Mouse (Mus musculus) hindbrain, embryonic 12.5 days (tissue): ENCODE measurements around the gene Ctsh. TPM values are rescaled to one million over a fixed set of nuclear protein-coding genes. Genes with fewer than 3 reads are reported as not detected.
"Not testable (repeated sequence)": the region's sequence is repeated elsewhere in the genome, so short reads cannot be mapped to it uniquely, and the experiment has no call there.

ENCODE experiments used
- ATAC-seq: fragments of 200-750 bp; cut with Nextera tagmentation; 2 replicates; pipeline ENCODE4 v1.8.0; 2017; ENCODE audit warnings: moderate TSS enrichment; ENCODE audit not compliant: low FRiP score
- H3K27ac ChIP-seq: fragments of 300-500 bp; sonication (generic); 2 replicates; pipeline ENCODE4 v1.5.1; 2016; ENCODE audit warnings: mild to moderate bottlenecking
- H3K27me3 ChIP-seq: fragments of 300-500 bp; sonication (generic); 2 replicates; pipeline ENCODE4 v1.6.1; 2016; ENCODE audit warnings: mild to moderate bottlenecking
- H3K36me3 ChIP-seq: fragments of 300-500 bp; sonication (generic); 2 replicates; pipeline ENCODE4 v1.6.1; 2016; ENCODE audit warnings: mild to moderate bottlenecking
- H3K4me1 ChIP-seq: fragments of 300-500 bp; sonication (generic); 2 replicates; pipeline ENCODE4 v1.6.1; 2016
- H3K4me2 ChIP-seq: fragments of 300-500 bp; sonication (generic); replicated peaks from 2 replicates; pipeline ENCODE4 v1.6.1; 2016; ENCODE audit warnings: mild to moderate bottlenecking
- H3K4me3 ChIP-seq: fragments of 300-500 bp; sonication (generic); 2 replicates; pipeline ENCODE4 v1.5.1; 2016; ENCODE audit warnings: mild to moderate bottlenecking
- H3K9ac ChIP-seq: fragments of 300-500 bp; sonication (generic); 2 replicates; pipeline ENCODE4 v1.6.1; 2016; ENCODE audit warnings: mild to moderate bottlenecking, moderate library complexity
- H3K9me3 ChIP-seq: fragments of 300-500 bp; sonication (generic); replicated peaks from 2 replicates; pipeline ENCODE4 v1.6.1; 2016; ENCODE audit warnings: mild to moderate bottlenecking
- WGBS: fragments of 180-500 bp; shearing (Covaris S2); methylation state at CpG from one replicate; pipeline ENCODE4 v1.1.7; 2016; 5-methylcytosine and 5-hydroxymethylcytosine counted together
- polyA plus RNA-seq: library from polyadenylated mRNA; unstranded; fragments of >200 nt; fragmentation: Nextera tagmentation; extraction: Ambion mirVana; gene quantifications from 2 replicates; pipeline ENCODE4 v1.2.1, GENCODE M21; 2016

Gene Ctsh
- polyA plus RNA-seq, 1 experiment from 2014 or later: 12.6 TPM

DNA sequence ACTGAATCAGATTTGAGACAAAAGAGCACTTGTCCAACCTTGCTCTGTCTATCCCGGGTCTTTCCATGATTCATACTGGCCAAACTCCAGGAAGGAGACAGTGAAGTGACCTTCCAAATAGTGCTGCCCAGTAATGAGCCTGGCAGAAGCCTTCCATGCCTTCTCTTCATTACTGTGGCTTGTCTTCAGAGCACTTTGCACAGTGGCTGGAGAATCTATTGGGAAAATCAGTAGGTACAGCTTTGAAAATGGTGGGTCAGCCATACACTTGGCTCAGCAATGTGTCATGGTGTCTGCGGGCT, 6.6 kb downstream of the Ctsh start:
- H3K27me3 ChIP-seq: peaks cover 3% of the 10 kb centered on the region
- no peaks in the 10 kb centered on the region for H3K9me3 ChIP-seq
- no peak overlapping the region for H3K27ac ChIP-seq
- no peak overlapping the region for H3K9ac ChIP-seq
- 84% methylated on average over 2 of the region's 2 CpGs for WGBS
- no peak overlapping the region for H3K4me3 ChIP-seq
- H3K4me2 ChIP-seq: no peak overlapping the region
- no peak for ATAC-seq
- H3K36me3 ChIP-seq: no peaks in the 10 kb centered on the region
- no peaks in the 10 kb centered on the region for H3K4me1 ChIP-seq

DNA sequence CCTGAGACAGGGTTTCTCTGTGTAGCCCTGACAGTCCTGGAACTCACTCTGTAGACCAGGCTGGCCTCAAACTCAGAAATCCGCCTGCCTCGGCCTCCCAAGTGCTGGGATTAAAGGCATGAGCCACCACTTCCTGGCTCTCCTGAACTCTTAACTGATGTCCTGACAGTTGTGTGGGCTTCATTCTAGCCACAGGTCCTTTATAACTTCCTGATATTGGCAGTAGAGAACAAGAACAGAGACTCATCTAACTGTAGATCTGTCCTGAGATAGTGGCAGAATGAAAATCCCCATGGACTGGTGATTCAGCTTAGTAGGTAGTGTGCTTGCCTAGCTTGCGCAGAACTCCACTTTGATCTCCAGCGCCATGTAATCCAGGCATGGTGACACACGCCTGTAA, 7.0 kb downstream of the Ctsh start:
- H3K27ac ChIP-seq, H3K36me3 ChIP-seq, H3K4me1 ChIP-seq, H3K4me2 ChIP-seq, H3K9me3 ChIP-seq, H3K4me3 ChIP-seq, H3K27me3 ChIP-seq, H3K9ac ChIP-seq, ATAC-seq: not testable (repeated sequence)
- 88% methylated on average over 5 of the region's 5 CpGs for WGBS

- H3K27me3 ChIP-seq: no peaks in the 10 kb centered on the region
- H3K4me2 ChIP-seq: no peak overlapping the region
- no peaks in the 10 kb centered on the region for H3K9me3 ChIP-seq
- no peaks in the 10 kb centered on the region for H3K4me1 ChIP-seq
- H3K4me3 ChIP-seq: no peak overlapping the region
- ATAC-seq: no peak
- no peaks in the 10 kb centered on the region for H3K36me3 ChIP-seq
- no peak overlapping the region for H3K9ac ChIP-seq
- no peak overlapping the region for H3K27ac ChIP-seq
- WGBS: 85% methylated on average over 2 of the region's 2 CpGs
These were observed 13.4 kb downstream of the Ctsh start for GRCm38 (mm10) chr9:90067341-90067740.

DNA sequence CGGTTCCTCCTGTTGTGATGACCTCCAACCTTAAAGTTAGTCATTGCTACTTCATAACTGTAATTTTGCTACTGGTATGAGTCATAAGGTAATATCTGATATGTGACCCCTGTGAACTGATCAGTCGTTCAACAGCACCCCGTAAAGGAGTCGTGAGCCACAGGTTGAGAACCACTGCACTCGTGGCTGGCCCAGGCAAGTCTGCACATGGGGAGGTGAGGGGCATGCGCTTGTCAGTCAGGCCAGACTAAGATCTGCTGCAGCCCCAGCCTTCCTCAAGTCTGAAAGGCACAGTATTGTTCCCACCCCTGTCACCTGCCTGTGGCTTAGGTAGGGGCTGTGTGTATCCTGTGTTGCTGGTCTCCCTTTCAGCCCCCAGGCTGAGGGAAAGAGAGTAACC, 14.8 kb downstream of the Ctsh start:
- Histone ChIP-seq H3K9me3 (no peaks in the 10 kb centered on the region), H3K4me2 (no peak overlapping the region), H3K27me3 (no peaks in the 10 kb centered on the region), H3K36me3 (no peaks in the 10 kb centered on the region), H3K27ac (no peak overlapping the region), H3K4me3 (no peak overlapping the region), H3K4me1 (no peaks in the 10 kb centered on the region), H3K9ac (no peak overlapping the region)
- no peak for ATAC-seq
- WGBS: 80% methylated on average over 6 of the region's 6 CpGs

GRCm38 (mm10) chr9:90069485-90069884, 15.5 kb downstream of the Ctsh start:
- no peak for ATAC-seq
- H3K4me1 ChIP-seq: no peaks in the 10 kb centered on the region
- 83% methylated on average over 7 of the region's 7 CpGs for WGBS

DNA sequence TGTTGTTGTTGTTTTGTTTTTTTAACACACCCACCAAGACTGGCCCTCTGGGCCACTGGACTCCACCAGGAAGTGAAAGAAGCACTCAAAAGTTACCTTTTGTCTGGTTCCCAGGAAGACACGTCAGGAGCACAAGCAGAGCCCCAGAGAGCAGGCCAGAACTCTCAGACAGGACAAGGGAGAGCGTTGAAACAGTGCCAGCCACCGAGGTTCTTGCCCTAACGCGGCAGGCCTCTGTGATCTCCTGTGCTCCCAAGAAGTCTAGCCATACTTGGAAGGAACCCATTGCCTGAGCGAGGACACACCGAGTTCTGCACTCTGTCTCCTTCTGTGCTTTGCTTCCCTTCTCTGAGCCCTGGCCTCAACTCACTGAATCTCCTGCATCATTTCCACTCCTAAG, 16.2 kb downstream of the Ctsh start:
- no peak overlapping the region for H3K9ac ChIP-seq

More at GRCm38 (mm10) chr9:90069485-90069884, 15.5 kb downstream of the Ctsh start:
- no peak overlapping the region for H3K27ac ChIP-seq
- no peaks in the 10 kb centered on the region for H3K27me3 ChIP-seq
- no peak overlapping the region for H3K4me3 ChIP-seq
- no peaks in the 10 kb centered on the region for H3K9me3 ChIP-seq
- H3K4me2 ChIP-seq: no peak overlapping the region
- H3K36me3 ChIP-seq: no peaks in the 10 kb centered on the region
- H3K9ac ChIP-seq: no peak overlapping the region

GRCm38 (mm10) chr9:90075336-90075735, 21.4 kb downstream of the Ctsh start:
- Histone ChIP-seq H3K4me1 (no peaks in the 10 kb centered on the region), H3K4me3 (no peak overlapping the region), H3K9ac (no peak overlapping the region), H3K4me2 (no peak overlapping the region), H3K36me3 (no peaks in the 10 kb centered on the region), H3K27me3 (no peaks in the 10 kb centered on the region), H3K27ac (no peak overlapping the region), H3K9me3 (no peaks in the 10 kb centered on the region)
- 83% methylated on average over 4 of the region's 4 CpGs for WGBS
- ATAC-seq: no peak

More for the DNA sequence above, 16.2 kb downstream of the Ctsh start:
- Histone ChIP-seq H3K4me1 (no peaks in the 10 kb centered on the region), H3K27me3 (no peaks in the 10 kb centered on the region), H3K4me3 (no peak overlapping the region), H3K4me2 (no peak overlapping the region), H3K9me3 (no peaks in the 10 kb centered on the region), H3K36me3 (no peaks in the 10 kb centered on the region), H3K27ac (no peak overlapping the region)
- ATAC-seq: no peak
- 87% methylated on average over 7 of the region's 7 CpGs for WGBS

DNA sequence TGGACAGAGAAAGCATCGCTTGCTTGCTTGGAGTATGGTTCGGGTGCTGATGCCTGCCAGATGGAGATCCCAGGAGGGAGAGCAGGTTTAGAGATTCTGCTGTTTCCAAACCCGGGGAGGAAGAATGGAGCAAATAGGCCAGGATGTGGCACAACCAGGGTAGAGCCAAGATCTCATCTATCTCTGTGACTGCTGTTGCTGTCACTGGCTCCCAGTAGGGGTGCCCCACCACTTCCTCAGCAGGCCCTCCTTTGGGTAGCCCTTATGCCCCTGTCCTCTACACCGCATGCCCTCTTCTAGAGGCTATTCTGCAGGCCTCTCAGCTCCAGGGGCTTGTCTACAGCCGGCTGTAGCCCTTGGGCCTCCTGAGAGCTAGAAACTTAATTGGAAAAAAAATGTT, 22.2 kb downstream of the Ctsh start:
- H3K4me3 ChIP-seq: no peak overlapping the region
- no peaks in the 10 kb centered on the region for H3K27me3 ChIP-seq
- no peaks in the 10 kb centered on the region for H3K4me1 ChIP-seq
- WGBS: 85% methylated on average over 5 of the region's 5 CpGs
- no peaks in the 10 kb centered on the region for H3K9me3 ChIP-seq
- no peak for ATAC-seq
- H3K36me3 ChIP-seq: no peaks in the 10 kb centered on the region
- no peak overlapping the region for H3K9ac ChIP-seq
- H3K4me2 ChIP-seq: no peak overlapping the region
- H3K27ac ChIP-seq: no peak overlapping the region

GRCm38 (mm10) chr9:90076849-90077461, 23.0 kb downstream of the Ctsh start:
- 61% methylated on average over 8 of the region's 8 CpGs for WGBS
- Histone ChIP-seq H3K27ac (no peak overlapping the region), H3K27me3 (no peaks in the 10 kb centered on the region), H3K4me3 (no peak overlapping the region), H3K9me3 (no peaks in the 10 kb centered on the region), H3K4me2 (no peak overlapping the region), H3K9ac (no peak overlapping the region), H3K36me3 (no peaks in the 10 kb centered on the region), H3K4me1 (no peaks in the 10 kb centered on the region)
- ATAC-seq: 0 out of 2 replicates have a peak, but pooled peaks have one; percentile 22

DNA sequence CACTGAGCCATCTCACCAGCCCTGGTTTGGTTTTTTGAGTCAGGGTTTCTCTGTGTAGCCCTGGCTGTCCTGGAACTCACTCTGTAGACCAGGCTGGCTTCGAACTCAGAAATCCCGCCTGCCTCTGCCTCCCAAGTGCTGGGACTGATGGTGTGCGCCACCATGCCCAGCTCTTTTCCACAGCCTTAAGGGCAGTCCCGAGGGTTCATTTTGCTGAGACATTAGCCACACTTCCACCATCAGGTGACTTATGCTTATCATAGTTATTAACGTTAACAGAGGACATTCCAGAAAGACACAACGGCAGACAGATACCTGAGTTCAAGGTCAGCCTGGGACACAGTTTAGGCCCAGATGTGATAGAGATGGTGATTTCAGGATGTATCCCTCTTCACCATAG, 28.0 kb downstream of the Ctsh start:
- not testable (repeated sequence) for H3K4me1 ChIP-seq, H3K27ac ChIP-seq, ATAC-seq, H3K9me3 ChIP-seq, H3K4me3 ChIP-seq, H3K4me2 ChIP-seq, H3K9ac ChIP-seq, H3K27me3 ChIP-seq
- H3K36me3 ChIP-seq: peaks cover 12% of the 10 kb centered on the region
- 89% methylated on average over 6 of the region's 6 CpGs for WGBS

- Histone ChIP-seq H3K27ac (no peak overlapping the region), H3K4me3 (no peak overlapping the region), H3K4me1 (no peaks in the 10 kb centered on the region), H3K9ac (no peak overlapping the region), H3K4me2 (no peak overlapping the region), H3K36me3 (peaks cover 16% of the 10 kb centered on the region), H3K9me3 (no peaks in the 10 kb centered on the region), H3K27me3 (no peaks in the 10 kb centered on the region)
- WGBS: 97% methylated on average over 1 of the region's 1 CpGs
- no peak for ATAC-seq
These were observed 29.0 kb downstream of the Ctsh start for GRCm38 (mm10) chr9:90082992-90083391.

GRCm38 (mm10) chr9:90084152-90084551, 30.2 kb downstream of the Ctsh start:
- 91% methylated on average over 3 of the region's 3 CpGs for WGBS
- H3K4me2 ChIP-seq: no peak overlapping the region
- H3K4me1 ChIP-seq: no peaks in the 10 kb centered on the region
- H3K27ac ChIP-seq: no peak overlapping the region
- no peaks in the 10 kb centered on the region for H3K27me3 ChIP-seq
- H3K36me3 ChIP-seq: peaks cover 25% of the 10 kb centered on the region
- H3K9me3 ChIP-seq: no peaks in the 10 kb centered on the region
- no peak for ATAC-seq
- H3K4me3 ChIP-seq: no peak overlapping the region
- H3K9ac ChIP-seq: no peak overlapping the region

DNA sequence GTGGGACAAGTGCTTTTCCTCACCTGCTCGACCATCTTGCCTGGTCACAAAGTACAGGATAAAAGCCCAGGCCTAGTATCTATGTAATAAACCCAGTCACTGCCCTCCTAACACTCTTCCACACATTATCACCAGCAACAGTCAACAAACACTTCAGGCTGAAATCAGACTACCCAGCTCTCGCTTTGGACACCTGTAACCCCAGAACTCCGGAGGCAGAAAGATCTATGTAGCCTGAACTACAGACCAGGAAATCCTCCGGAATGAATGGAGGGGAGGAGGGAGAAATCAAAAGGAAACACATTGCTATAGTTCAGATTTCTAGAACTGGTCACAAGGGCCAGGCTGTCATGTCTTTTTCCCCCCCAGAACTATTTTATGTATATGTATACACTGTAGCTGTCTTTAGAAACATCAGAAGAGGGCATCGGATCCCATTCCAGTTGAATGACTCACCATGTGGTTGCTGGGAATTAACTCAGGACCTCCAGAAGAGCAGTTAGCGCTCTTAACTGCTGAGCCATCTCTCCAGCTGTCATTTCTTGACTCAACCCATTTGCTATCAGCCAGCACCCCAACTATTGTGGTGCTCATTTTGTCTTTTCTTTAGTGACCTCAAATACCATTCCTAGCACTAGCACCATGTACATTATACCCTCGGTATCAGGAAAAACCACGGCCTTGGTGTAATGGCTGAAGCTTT, 31.0 kb downstream of the Ctsh start:
- H3K4me3 ChIP-seq: no peak overlapping the region
- H3K9me3 ChIP-seq: no peaks in the 10 kb centered on the region
- H3K4me1 ChIP-seq: no peaks in the 10 kb centered on the region
- 95% methylated on average over 8 of the region's 8 CpGs for WGBS
- peaks cover 32% of the 10 kb centered on the region for H3K36me3 ChIP-seq
- H3K9ac ChIP-seq: no peak overlapping the region
- ATAC-seq: no peak
- H3K4me2 ChIP-seq: no peak overlapping the region
- no peaks in the 10 kb centered on the region for H3K27me3 ChIP-seq
- no peak overlapping the region for H3K27ac ChIP-seq
